Mouse (Mus musculus): ENCODE measurements at regions not wholly inside any gene's neighbourhood (a gene's known extent, or its start where the extent isn't known, plus 50 kb on each side); places are given as distances from the start of the nearest gene placed in this dataset.

DNA sequence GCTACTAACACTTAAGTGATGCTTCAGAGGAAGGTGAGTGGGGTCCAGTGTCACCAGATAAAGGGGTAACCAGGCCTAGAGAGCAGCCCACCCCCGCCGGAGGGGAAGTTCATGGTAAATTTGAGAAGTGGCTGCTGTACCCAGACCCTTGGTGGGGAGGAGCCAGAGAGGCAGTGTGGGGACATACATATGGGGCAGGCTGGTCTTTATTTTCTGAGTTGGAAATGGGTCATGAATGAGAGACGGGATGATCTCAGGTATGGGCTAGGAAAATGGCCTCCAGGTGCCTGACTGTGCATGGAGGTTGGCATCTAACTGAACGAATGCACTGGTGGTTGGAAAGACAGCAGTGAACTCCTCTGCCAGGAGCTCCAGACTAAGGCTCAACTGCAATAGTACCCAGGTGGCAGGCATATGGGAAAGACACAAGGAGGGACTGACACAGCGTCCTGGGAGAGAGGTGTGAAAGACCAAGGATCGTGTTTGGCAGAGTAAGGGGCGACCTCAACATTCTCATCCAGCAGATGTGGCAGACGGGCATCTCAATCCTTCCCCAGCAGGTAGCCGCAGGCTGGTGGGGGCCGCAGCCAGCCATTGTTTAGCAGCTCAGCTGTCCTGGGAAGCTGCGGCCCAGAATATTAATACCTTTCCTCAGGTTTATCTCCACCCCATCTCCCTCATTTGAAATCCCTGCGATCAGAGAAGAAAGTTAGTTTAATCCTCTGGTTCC is 387.7 kb downstream of the Rps24 start:
- Histone ChIP-seq H3K4me3 (no peak overlapping the region), H3K27me3 (no peaks in the 10 kb centered on the region), H3K27ac (peak overlapping the region; percentile 77), H3K9ac (peak overlapping the region; percentile 56; the same call in 1 of the 2 replicates), H3K4me1 (replicated peaks) (peaks cover 23% of the 10 kb centered on the region), H3K36me3 (no peaks in the 10 kb centered on the region), H3K9me3 (no peaks in the 10 kb centered on the region), H3K4me2 (no peak overlapping the region)
- no peak for ATAC-seq (ENCODE audit: low FRiP score)
- WGBS = 46% methylated on average over 12 of the region's 12 CpGs

DNA sequence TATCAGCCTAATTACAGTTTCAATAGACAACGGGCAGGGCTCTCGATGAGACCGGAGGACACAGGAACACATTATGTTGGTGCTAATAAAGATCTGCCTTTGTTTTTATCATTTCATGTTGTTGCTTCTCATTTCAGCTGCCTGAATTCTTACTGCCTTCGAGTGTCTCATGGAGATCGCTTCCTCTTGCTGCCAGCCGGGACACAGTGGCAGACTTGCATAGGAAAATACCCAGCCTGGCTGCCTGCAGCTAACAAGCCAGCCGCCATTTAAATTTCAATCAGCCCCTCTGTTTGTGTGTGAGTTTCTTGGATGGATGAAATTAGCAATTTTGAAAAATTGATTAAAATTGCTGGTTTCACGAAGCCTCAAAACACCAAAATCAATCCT is 388.2 kb downstream of the Rps24 start:
- Histone ChIP-seq H3K4me3 (no peak overlapping the region), H3K9me3 (no peaks in the 10 kb centered on the region), H3K27ac (peak overlapping the region; percentile 77), H3K4me1 (replicated peaks) (peaks cover 23% of the 10 kb centered on the region), H3K27me3 (no peaks in the 10 kb centered on the region), H3K36me3 (no peaks in the 10 kb centered on the region), H3K9ac (0 out of 2 replicates have a peak overlapping the region, but pooled peaks have one; percentile 56), H3K4me2 (no peak overlapping the region)
- WGBS = 35% methylated on average over 8 of the region's 8 CpGs
- no peak for ATAC-seq (ENCODE audit: low FRiP score)

DNA sequence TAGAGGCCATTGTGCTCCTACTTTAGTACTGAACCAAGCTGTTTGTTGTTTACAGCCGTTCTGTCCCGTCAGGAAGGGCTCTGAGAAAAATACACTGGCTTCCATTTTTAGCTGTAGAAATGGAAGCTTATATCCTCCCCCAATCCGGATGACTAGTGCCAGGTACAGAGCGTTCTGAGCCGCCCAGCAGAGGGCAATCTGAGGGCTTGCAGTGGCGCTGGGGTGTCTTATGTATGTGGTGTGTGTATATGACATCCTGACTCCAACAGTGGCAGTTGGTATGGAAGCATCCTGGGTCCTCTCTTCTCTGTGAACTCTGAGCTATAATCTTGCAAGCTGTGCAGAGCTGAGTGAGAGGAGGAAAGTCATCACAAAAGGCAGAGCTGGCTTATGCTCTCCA is 389.0 kb downstream of the Rps24 start:
- ATAC-seq (ENCODE audit: low FRiP score) = peak; percentile 43; the same call in 1 of the 2 replicates
- Histone ChIP-seq H3K27ac (peak overlapping the region; percentile 30; the same call in 1 of the 2 replicates), H3K9ac (no peak overlapping the region), H3K4me2 (no peak overlapping the region), H3K4me3 (no peak overlapping the region), H3K27me3 (no peaks in the 10 kb centered on the region), H3K4me1 (replicated peaks) (peaks cover 23% of the 10 kb centered on the region), H3K9me3 (no peaks in the 10 kb centered on the region), H3K36me3 (no peaks in the 10 kb centered on the region)
- 70% methylated on average over 6 of the region's 6 CpGs for WGBS

DNA sequence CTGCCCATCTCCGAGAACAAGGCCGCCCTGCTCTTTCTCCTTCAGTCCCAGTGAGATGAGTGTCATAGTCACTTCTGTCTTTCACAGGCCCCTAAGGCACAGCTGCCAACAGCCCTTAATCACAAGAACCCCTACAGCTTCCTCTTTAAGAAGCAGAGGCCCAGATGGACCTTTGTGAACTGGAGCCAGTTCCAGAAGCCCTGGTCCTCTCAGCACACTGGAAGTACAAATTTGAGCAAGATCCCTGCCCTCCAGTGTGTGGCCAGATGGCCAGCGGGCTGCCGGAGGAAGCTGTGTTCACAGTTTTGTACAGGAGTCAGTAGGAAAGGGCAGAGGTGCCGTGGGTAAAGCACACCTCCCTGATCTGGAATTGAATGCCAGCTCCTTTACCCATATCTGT is 389.6 kb downstream of the Rps24 start:
- Histone ChIP-seq H3K27me3 (no peaks in the 10 kb centered on the region), H3K9ac (no peak overlapping the region), H3K4me3 (no peak overlapping the region), H3K36me3 (no peaks in the 10 kb centered on the region), H3K27ac (0 out of 2 replicates have a peak overlapping the region, but pooled peaks have one; percentile 30), H3K4me1 (replicated peaks) (peaks cover 23% of the 10 kb centered on the region), H3K9me3 (no peaks in the 10 kb centered on the region), H3K4me2 (no peak overlapping the region)
- ATAC-seq (ENCODE audit: low FRiP score) = no peak
- 69% methylated on average over 5 of the region's 5 CpGs for WGBS

DNA sequence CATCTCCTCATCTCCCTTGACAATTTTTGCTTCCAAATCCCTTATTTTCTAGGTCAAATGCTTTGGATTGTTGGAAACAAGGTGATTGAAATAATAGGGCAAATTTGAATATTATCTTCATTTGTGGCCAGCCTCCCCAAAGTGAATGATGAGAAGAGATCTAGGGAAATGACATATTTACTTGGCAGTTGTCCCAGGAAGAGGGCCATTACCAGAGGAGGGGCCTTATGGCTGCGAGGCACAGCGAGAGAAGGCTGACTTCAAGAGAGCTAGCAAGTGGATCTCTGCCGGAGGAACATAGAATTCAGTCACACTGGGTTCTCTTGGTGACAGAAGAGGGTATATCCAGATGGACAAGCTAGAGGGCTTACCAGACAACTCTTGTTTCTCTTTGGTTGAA is 390.9 kb downstream of the Rps24 start:
- Histone ChIP-seq H3K4me2 (no peak overlapping the region), H3K27ac (no peak overlapping the region), H3K9ac (no peak overlapping the region), H3K36me3 (no peaks in the 10 kb centered on the region), H3K4me1 (replicated peaks) (peaks cover 23% of the 10 kb centered on the region), H3K9me3 (0 out of 2 replicates have a peak, but pooled peaks cover 2% of the 10 kb centered on the region), H3K4me3 (no peak overlapping the region), H3K27me3 (no peaks in the 10 kb centered on the region)
- WGBS = 72% methylated on average over 3 of the region's 3 CpGs
- ATAC-seq (ENCODE audit: low FRiP score) = no peak

DNA sequence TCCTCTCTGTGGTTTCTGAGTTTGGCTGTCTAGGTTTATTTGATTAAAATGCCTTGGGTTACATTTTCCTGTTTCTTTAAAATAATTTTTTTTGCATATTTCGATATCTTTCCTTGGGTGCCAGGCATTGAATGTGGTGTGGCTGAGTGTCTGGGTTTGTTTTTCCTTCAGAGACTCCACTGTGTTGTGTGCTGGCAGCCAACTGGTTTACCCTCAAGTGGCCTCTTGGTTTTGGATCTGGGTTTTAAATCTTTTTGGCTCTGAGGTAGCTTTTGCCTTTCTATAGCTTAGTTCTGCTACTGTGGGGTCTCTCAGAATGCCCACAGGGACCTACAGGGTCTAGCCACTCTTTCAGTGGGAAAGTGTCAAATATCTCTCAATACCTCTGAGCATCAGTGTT is 399.2 kb downstream of the Rps24 start:
- no peaks in the 10 kb centered on the region for H3K27me3 ChIP-seq
- peaks cover 8% of the 10 kb centered on the region; the same call in 1 of the 2 replicates for H3K4me1 ChIP-seq (replicated peaks)
- H3K4me2 ChIP-seq = no peak overlapping the region
- H3K9ac ChIP-seq = no peak overlapping the region
- H3K27ac ChIP-seq = no peak overlapping the region
- no peak overlapping the region for H3K4me3 ChIP-seq
- H3K9me3 ChIP-seq = peaks cover 8% of the 10 kb centered on the region; the same call in 1 of the 2 replicates
- H3K36me3 ChIP-seq = no peaks in the 10 kb centered on the region
- no peak for ATAC-seq (ENCODE audit: low FRiP score)
- WGBS = 76% methylated on average over 1 of the region's 1 CpGs

DNA sequence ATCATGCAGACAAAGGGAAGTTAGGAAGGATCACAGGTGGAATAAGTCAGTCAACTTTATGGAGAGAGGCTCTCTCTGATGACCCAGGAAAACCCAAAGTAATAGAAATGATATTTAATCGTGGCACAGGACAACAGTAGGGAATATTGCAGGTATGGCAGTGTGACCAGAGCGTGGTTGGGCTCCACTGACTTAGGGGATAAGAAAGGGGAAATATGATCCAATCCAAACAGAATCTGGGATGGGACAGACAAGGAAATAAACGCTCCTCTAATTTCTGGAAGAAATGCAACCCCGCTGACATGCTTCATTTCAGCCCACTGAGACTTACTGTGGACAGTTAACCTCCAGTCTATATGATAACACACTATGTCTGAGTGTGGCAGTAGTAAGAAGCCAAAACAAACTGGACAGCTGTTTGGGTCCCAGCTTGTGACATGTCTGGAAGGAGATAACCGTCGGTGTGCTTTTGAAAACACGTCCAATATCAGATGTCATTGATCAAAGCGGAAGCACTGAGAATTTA is 400.0 kb downstream of the Rps24 start:
- peaks cover 8% of the 10 kb centered on the region; the same call in 1 of the 2 replicates for H3K9me3 ChIP-seq
- H3K9ac ChIP-seq = no peak overlapping the region
- peaks cover 8% of the 10 kb centered on the region; the same call in 1 of the 2 replicates for H3K4me1 ChIP-seq (replicated peaks)
- H3K4me3 ChIP-seq = no peak overlapping the region
- no peak for ATAC-seq (ENCODE audit: low FRiP score)
- no peaks in the 10 kb centered on the region for H3K36me3 ChIP-seq
- no peak overlapping the region for H3K4me2 ChIP-seq
- H3K27ac ChIP-seq = no peak overlapping the region
- no peaks in the 10 kb centered on the region for H3K27me3 ChIP-seq
- 87% methylated on average over 8 of the region's 8 CpGs for WGBS

DNA sequence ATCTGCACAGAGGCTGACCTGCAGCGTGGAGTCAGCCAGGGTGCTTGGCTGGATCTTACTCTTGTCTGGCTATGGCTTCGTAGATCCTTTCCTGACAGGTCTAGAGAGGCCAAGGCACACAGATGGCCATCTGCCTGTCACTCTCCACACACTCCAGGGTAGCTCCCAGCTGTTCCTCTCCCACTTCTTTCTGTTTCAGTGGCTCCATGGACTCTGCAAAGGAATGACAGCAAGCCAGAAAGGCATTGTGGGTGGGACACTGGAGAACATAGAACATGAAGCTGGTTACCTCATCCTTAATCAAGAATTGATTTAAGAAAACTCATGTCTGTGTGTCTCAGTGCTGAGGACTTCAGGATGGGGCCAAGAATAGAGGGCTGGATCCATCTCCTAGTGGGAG is 403.9 kb downstream of the Rps24 start:
- H3K9ac ChIP-seq = no peak overlapping the region
- no peak overlapping the region for H3K4me3 ChIP-seq
- no peak for ATAC-seq (ENCODE audit: low FRiP score)
- 82% methylated on average over 2 of the region's 2 CpGs for WGBS
- H3K4me1 ChIP-seq (replicated peaks) = peaks cover 8% of the 10 kb centered on the region; the same call in 1 of the 2 replicates
- H3K36me3 ChIP-seq = no peaks in the 10 kb centered on the region
- no peaks in the 10 kb centered on the region for H3K27me3 ChIP-seq
- no peaks in the 10 kb centered on the region for H3K9me3 ChIP-seq
- no peak overlapping the region for H3K4me2 ChIP-seq
- no peak overlapping the region for H3K27ac ChIP-seq

DNA sequence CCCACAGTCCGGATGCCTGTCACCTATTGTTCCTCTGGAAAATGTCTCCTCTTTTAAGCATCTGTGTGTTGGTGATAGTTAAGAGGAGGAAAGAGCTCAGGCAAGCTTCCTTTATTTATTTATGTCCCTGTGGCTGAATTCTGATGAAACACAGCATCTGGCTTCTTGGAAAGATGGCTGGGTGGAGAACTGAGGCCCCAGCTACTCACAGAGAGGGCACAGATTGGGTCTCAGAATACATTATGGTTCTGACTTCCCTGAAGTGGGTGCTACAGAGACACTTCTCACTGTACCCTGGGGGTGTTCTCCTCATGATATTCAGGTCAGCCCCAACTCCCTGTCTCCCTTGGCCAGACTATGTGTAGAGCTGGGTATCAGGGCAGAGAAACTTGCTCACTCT is 408.3 kb downstream of the Rps24 start:
- peaks cover 6% of the 10 kb centered on the region; the same call in 1 of the 2 replicates for H3K4me1 ChIP-seq (replicated peaks)
- no peak overlapping the region for H3K9ac ChIP-seq
- no peak overlapping the region for H3K4me2 ChIP-seq
- H3K4me3 ChIP-seq = no peak overlapping the region
- ATAC-seq (ENCODE audit: low FRiP score) = no peak
- no peaks in the 10 kb centered on the region for H3K36me3 ChIP-seq
- 68% methylated on average over 1 of the region's 1 CpGs for WGBS
- no peaks in the 10 kb centered on the region for H3K27me3 ChIP-seq
- H3K9me3 ChIP-seq = peaks cover 7% of the 10 kb centered on the region; the same call in 1 of the 2 replicates
- H3K27ac ChIP-seq = 0 out of 2 replicates have a peak overlapping the region, but pooled peaks have one; percentile 30

DNA sequence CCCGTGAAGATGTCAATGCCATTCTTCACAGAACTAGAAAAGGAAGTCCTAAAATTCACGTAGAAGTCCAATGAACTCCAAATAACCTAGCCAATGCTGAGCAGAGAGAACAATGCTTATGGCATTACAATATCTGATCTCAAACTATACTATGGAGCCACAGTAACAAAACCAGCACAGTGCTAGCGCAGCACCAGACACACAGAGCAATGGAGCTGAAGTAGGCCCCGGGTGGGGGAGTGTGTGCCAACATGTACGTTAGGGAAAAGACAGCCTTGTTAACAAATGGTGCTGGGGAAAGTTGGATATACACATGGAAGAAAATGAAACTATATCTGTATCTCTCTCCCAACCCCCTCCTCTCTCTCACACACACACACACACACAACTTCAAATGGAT is 409.8 kb downstream of the Rps24 start:
- Histone ChIP-seq H3K27ac (no peak overlapping the region), H3K36me3 (no peaks in the 10 kb centered on the region), H3K4me1 (replicated peaks) (peaks cover 7% of the 10 kb centered on the region)

DNA sequence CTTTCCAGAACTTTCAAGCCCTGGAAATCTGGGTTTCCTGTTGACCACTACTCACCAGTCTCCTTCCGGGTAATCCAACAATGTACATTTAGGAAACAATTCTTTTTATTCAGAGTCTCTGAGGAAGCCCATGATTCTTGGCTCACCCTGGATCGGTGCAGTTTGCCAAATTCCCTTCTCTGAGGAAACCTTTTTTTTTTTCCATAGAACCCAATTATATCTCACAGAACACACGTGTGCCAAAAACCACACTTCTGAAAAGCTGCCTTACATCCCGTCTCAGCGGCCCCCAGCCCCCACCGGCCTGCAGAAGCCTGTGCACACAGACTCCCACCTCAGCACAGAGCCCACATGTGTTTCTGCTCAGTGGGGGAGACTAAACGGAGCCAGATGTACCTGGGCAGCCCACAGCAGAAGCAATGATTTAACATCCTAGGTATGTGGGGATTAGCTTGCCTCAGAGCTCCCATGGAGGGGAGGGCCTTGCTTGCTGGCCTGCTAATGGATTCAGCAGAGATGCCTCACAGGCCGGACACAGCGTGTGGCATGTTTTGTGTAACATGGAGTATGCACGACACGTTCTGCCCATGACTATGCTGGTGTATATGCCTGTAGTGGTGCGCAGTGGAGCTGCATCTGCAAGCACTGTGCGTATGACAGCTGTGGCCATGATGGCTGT is 413.7 kb downstream of the Rps24 start:
- no peak overlapping the region for H3K4me3 ChIP-seq
- peaks cover 7% of the 10 kb centered on the region; the same call in 1 of the 2 replicates for H3K9me3 ChIP-seq
- no peak overlapping the region for H3K4me2 ChIP-seq
- 72% methylated on average over 13 of the region's 13 CpGs for WGBS
- peaks cover 7% of the 10 kb centered on the region for H3K4me1 ChIP-seq (replicated peaks)
- H3K27ac ChIP-seq = peak overlapping the region; percentile 26; the same call in 1 of the 2 replicates
- ATAC-seq (ENCODE audit: low FRiP score) = no peak
- no peaks in the 10 kb centered on the region for H3K36me3 ChIP-seq
- H3K9ac ChIP-seq = no peak overlapping the region
- H3K27me3 ChIP-seq = peaks cover 6% of the 10 kb centered on the region; the same call in 1 of the 2 replicates

More for the DNA sequence above, 409.8 kb downstream of the Rps24 start:
- 92% methylated on average over 5 of the region's 5 CpGs for WGBS
- H3K9ac ChIP-seq = no peak overlapping the region
- H3K4me2 ChIP-seq = no peak overlapping the region
- no peak overlapping the region for H3K4me3 ChIP-seq
- no peak for ATAC-seq (ENCODE audit: low FRiP score)
- H3K27me3 ChIP-seq = no peaks in the 10 kb centered on the region
- peaks cover 7% of the 10 kb centered on the region; the same call in 1 of the 2 replicates for H3K9me3 ChIP-seq

DNA sequence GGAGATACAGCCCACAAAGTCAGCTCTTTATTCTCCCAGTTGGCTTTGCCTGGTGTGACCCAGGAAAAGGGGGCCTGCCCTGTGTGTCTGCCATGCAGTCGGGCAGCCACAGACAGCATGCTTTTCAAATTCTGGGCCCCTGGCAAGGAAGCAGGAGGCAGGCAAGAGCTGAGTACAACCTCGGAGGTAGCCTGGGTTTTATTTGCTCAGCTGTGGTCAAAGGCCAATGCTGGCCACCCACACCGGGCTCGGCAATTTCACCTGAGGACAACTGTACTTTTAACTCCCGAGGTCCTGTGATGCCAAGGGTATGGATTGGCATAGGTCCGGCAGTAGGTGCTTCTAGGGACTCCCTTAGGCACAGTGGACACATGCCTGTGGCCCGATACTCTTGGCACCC is 414.8 kb downstream of the Rps24 start:
- H3K27me3 ChIP-seq = peaks cover 6% of the 10 kb centered on the region; the same call in 1 of the 2 replicates

More for the DNA sequence above, 414.8 kb downstream of the Rps24 start:
- H3K9me3 ChIP-seq = peaks cover under 1% of the 10 kb centered on the region; the same call in 1 of the 2 replicates
- no peaks in the 10 kb centered on the region for H3K36me3 ChIP-seq
- no peak overlapping the region for H3K9ac ChIP-seq
- peaks cover 7% of the 10 kb centered on the region for H3K4me1 ChIP-seq (replicated peaks)
- no peak overlapping the region for H3K4me2 ChIP-seq
- no peak overlapping the region for H3K27ac ChIP-seq
- ATAC-seq (ENCODE audit: low FRiP score) = no peak
- no peak overlapping the region for H3K4me3 ChIP-seq
- WGBS = 78% methylated on average over 7 of the region's 7 CpGs

Measured in hindbrain, embryonic 13.5 days (tissue).